Mouse (Mus musculus) midbrain, embryonic 14.5 days (tissue): ENCODE measurements around the gene Rcor1. TPM values are rescaled to one million over a fixed set of nuclear protein-coding genes. Genes with fewer than 3 reads are reported as not detected.

Source experiments
- ATAC-seq: fragments of 200-750 bp; cut with Nextera tagmentation; 2 replicates; pipeline ENCODE4 v1.8.0; 2017; ENCODE audit warnings: moderate number of reproducible peaks, moderate library complexity; ENCODE audit not compliant: low FRiP score, low TSS enrichment
- DNase-seq: peaks from one replicate; pipeline ENCODE4 v3.0.0-alpha.2; 2015
- H3K27ac ChIP-seq: fragments of 300-500 bp; sonication (generic); replicated peaks from 2 replicates; pipeline ENCODE4 v1.5.1; 2014; ENCODE audit warnings: mild to moderate bottlenecking, low read depth, low read length, moderate library complexity
- H3K27me3 ChIP-seq: fragments of 300-500 bp; sonication (generic); 2 replicates; pipeline ENCODE4 v1.6.1; 2014; ENCODE audit warnings: low read length, control low read depth, mixed read lengths; ENCODE audit not compliant: control insufficient read depth, insufficient read depth
- H3K36me3 ChIP-seq: fragments of 300-500 bp; sonication (generic); 2 replicates; pipeline ENCODE4 v1.6.1; 2014; ENCODE audit warnings: low read length, control low read depth; ENCODE audit not compliant: control insufficient read depth, insufficient read depth
- H3K4me1 ChIP-seq: fragments of 300-500 bp; sonication (generic); 2 replicates; pipeline ENCODE4 v1.6.1; 2014; ENCODE audit warnings: mild to moderate bottlenecking, antibody characterized with exemption, low read length, control low read depth; ENCODE audit not compliant: control insufficient read depth, insufficient read depth
- H3K4me2 ChIP-seq: fragments of 300-500 bp; sonication (generic); 2 replicates; pipeline ENCODE4 v1.6.1; 2014; ENCODE audit warnings: mild to moderate bottlenecking, low read length, moderate library complexity
- H3K4me3 ChIP-seq: fragments of 300-500 bp; sonication (generic); replicated peaks from 2 replicates; pipeline ENCODE4 v1.5.1; 2014; ENCODE audit warnings: low read depth, low read length
- H3K9ac ChIP-seq: fragments of 300-500 bp; sonication (generic); replicated peaks from 2 replicates; pipeline ENCODE4 v1.6.1; 2014; ENCODE audit warnings: mild to moderate bottlenecking, low read length, moderate library complexity
- H3K9me3 ChIP-seq: fragments of 300-500 bp; sonication (generic); 2 replicates; pipeline ENCODE4 v1.6.1; 2016; ENCODE audit warnings: low read length, control low read depth, mixed read lengths; ENCODE audit not compliant: control insufficient read depth
- WGBS: fragments of 180-500 bp; shearing (Covaris S2); extraction: QIAGEN DNeasy Blood & Tissue Kit; methylation state at CpG from one replicate; pipeline ENCODE4 v1.1.7; 2014; 5-methylcytosine and 5-hydroxymethylcytosine counted together
- polyA plus RNA-seq: library from polyadenylated mRNA; unstranded; fragments of >200 nt; fragmentation: Nextera tagmentation; extraction: Ambion mirVana; gene quantifications from 2 replicates; pipeline ENCODE4 v1.2.1, GENCODE M21; 2014

The Rcor1 gene
- polyA plus RNA-seq, 1 experiment from 2014 or later: 7.6 TPM

- 78% methylated on average over 6 of the region's 6 CpGs for WGBS
- no peak overlapping the region for H3K4me2 ChIP-seq
Measured at GRCm38 (mm10) chr12:111009615-111010257, 29.4 kb upstream of the Rcor1 start.

GRCm38 (mm10) chr12:111016807-111017206, 22.3 kb upstream of the Rcor1 start:
- ATAC-seq: no peak

More at GRCm38 (mm10) chr12:111009615-111010257, 29.4 kb upstream of the Rcor1 start:
- Histone ChIP-seq H3K36me3 (no peaks in the 10 kb centered on the region), H3K27me3 (no peaks in the 10 kb centered on the region), H3K4me3 (no peak overlapping the region), H3K9ac (no peak overlapping the region), H3K9me3 (no peaks in the 10 kb centered on the region), H3K4me1 (peaks cover 7% of the 10 kb centered on the region), H3K27ac (no peak overlapping the region)
- no peak for DNase-seq
- ATAC-seq: no peak

GRCm38 (mm10) chr12:111018068-111018467, 21.1 kb upstream of the Rcor1 start:
- Histone ChIP-seq H3K4me2 (no peak overlapping the region), H3K27me3 (no peaks in the 10 kb centered on the region), H3K36me3 (no peaks in the 10 kb centered on the region), H3K9ac (no peak overlapping the region), H3K4me1 (no peaks in the 10 kb centered on the region), H3K4me3 (no peak overlapping the region), H3K27ac (no peak overlapping the region), H3K9me3 (no peaks in the 10 kb centered on the region)
- ATAC-seq: no peak
- WGBS: 92% methylated on average over 11 of the region's 11 CpGs
- DNase-seq: no peak

More at GRCm38 (mm10) chr12:111016807-111017206, 22.3 kb upstream of the Rcor1 start:
- Histone ChIP-seq H3K9ac (no peak overlapping the region), H3K27me3 (no peaks in the 10 kb centered on the region), H3K4me2 (no peak overlapping the region), H3K27ac (no peak overlapping the region), H3K36me3 (no peaks in the 10 kb centered on the region), H3K4me1 (no peaks in the 10 kb centered on the region), H3K9me3 (no peaks in the 10 kb centered on the region), H3K4me3 (no peak overlapping the region)
- WGBS: 87% methylated on average over 3 of the region's 3 CpGs
- DNase-seq: no peak

- no peak for ATAC-seq
- no peaks in the 10 kb centered on the region for H3K4me1 ChIP-seq
- no peak overlapping the region for H3K27ac ChIP-seq
- H3K4me2 ChIP-seq: no peak overlapping the region
- H3K9me3 ChIP-seq: no peaks in the 10 kb centered on the region
- 98% methylated on average over 2 of the region's 2 CpGs for WGBS
- DNase-seq: no peak
- H3K36me3 ChIP-seq: no peaks in the 10 kb centered on the region
- H3K4me3 ChIP-seq: no peak overlapping the region
- H3K9ac ChIP-seq: no peak overlapping the region
- H3K27me3 ChIP-seq: no peaks in the 10 kb centered on the region
Measured at GRCm38 (mm10) chr12:111019086-111019485, 20.1 kb upstream of the Rcor1 start.

- Histone ChIP-seq H3K4me2 (no peak overlapping the region), H3K27me3 (no peaks in the 10 kb centered on the region), H3K27ac (no peak overlapping the region), H3K9ac (no peak overlapping the region), H3K36me3 (no peaks in the 10 kb centered on the region), H3K4me1 (no peaks in the 10 kb centered on the region), H3K4me3 (no peak overlapping the region), H3K9me3 (no peaks in the 10 kb centered on the region)
- ATAC-seq (no peak), DNase-seq (no peak)
- 14% methylated on average over 1 of the region's 1 CpGs for WGBS
Measured at GRCm38 (mm10) chr12:111021138-111021537, 18.0 kb upstream of the Rcor1 start.

GRCm38 (mm10) chr12:111021577-111021976, 17.6 kb upstream of the Rcor1 start:
- ATAC-seq (no peak), DNase-seq (no peak)
- Histone ChIP-seq H3K27ac (no peak overlapping the region), H3K4me3 (no peak overlapping the region), H3K9me3 (no peaks in the 10 kb centered on the region), H3K4me1 (no peaks in the 10 kb centered on the region), H3K4me2 (no peak overlapping the region), H3K9ac (no peak overlapping the region), H3K27me3 (no peaks in the 10 kb centered on the region), H3K36me3 (no peaks in the 10 kb centered on the region)
- WGBS: 67% methylated on average over 3 of the region's 3 CpGs

GRCm38 (mm10) chr12:111028176-111029167, 10.7 kb upstream of the Rcor1 start:
- Histone ChIP-seq H3K36me3 (no peaks in the 10 kb centered on the region), H3K4me1 (no peaks in the 10 kb centered on the region), H3K27me3 (no peaks in the 10 kb centered on the region), H3K27ac (no peak overlapping the region), H3K9me3 (no peaks in the 10 kb centered on the region), H3K4me3 (no peak overlapping the region), H3K4me2 (no peak overlapping the region), H3K9ac (no peak overlapping the region)
- 72% methylated on average over 19 of the region's 19 CpGs for WGBS
- DNase-seq (no peak), ATAC-seq (no peak)

GRCm38 (mm10) chr12:111029291-111029890, 9.8 kb upstream of the Rcor1 start:
- Histone ChIP-seq H3K4me2 (no peak overlapping the region), H3K27ac (no peak overlapping the region), H3K4me3 (no peak overlapping the region), H3K27me3 (no peaks in the 10 kb centered on the region), H3K4me1 (no peaks in the 10 kb centered on the region), H3K36me3 (no peaks in the 10 kb centered on the region), H3K9me3 (no peaks in the 10 kb centered on the region), H3K9ac (no peak overlapping the region)
- no peak for DNase-seq
- ATAC-seq: no peak
- WGBS: 71% methylated on average over 7 of the region's 7 CpGs
